Mouse (Mus musculus): ENCODE measurements around the gene 4930435E12Rik. TPM values are rescaled to one million over a fixed set of nuclear protein-coding genes. Genes with fewer than 3 reads are reported as not detected.
A peak's percentile ranks its signal among the peaks of the same experiment; 100 is the strongest.

Gene 4930435E12Rik
- polyA plus RNA-seq, 1 experiment from 2014 or later, result not detected

DNA sequence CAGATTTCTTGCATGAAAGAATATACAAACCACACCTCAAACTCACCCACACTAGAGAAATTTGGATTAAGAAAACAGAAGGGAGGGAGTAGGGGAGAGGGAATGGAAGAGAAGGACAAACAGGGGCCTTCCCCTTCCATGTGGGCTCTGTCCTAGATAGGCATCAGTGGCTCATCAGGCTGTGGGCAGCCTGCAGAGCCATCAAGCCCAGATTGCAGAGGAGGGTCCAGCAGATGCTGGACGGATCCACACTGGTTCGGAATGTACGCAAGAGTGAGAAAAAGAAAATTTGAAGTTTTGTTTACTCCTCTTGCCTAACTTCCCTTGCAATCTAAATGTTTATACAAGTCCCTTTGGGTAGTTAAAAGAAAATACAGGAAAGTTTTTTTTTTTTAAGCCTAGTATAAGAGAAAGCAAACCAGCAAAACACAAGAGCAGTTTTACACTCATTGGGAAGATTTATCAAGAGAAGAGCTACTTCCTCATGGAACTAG, 29.5 kb downstream of the 4930435E12Rik start:
- WGBS, result 67% methylated on average over 3 of the region's 3 CpGs
- Histone ChIP-seq H3K9ac (ENCODE audit: low read depth, low read length) (no peak overlapping the region), H3K4me1 (ENCODE audit: control insufficient read depth, insufficient read depth, low read length) (no peaks in the 10 kb centered on the region), H3K36me3 (ENCODE audit: control insufficient read depth, insufficient read depth, low read length) (no peaks in the 10 kb centered on the region), H3K27ac (ENCODE audit: low read length) (no peak overlapping the region), H3K4me2 (ENCODE audit: low read depth, low read length) (no peak overlapping the region), H3K4me3 (ENCODE audit: low read length) (no peak overlapping the region), H3K9me3 (ENCODE audit: control insufficient read depth, low read length) (no peaks in the 10 kb centered on the region), H3K27me3 (replicated peaks; ENCODE audit: control insufficient read depth, insufficient read depth, low read length) (no peaks in the 10 kb centered on the region)
- ATAC-seq, result no peak

- no peak overlapping the region; the same call in 1 of the 2 replicates for H3K4me2 ChIP-seq (ENCODE audit: low read depth, low read length)
- no peak overlapping the region for H3K27ac ChIP-seq (ENCODE audit: low read length)
- no peaks in the 10 kb centered on the region for H3K4me1 ChIP-seq (ENCODE audit: control insufficient read depth, insufficient read depth, low read length)
- H3K9me3 ChIP-seq (ENCODE audit: control insufficient read depth, low read length), result no peaks in the 10 kb centered on the region
- no peaks in the 10 kb centered on the region for H3K27me3 ChIP-seq (replicated peaks; ENCODE audit: control insufficient read depth, insufficient read depth, low read length)
- 50% methylated on average over 6 of the region's 6 CpGs for WGBS
- no peak for ATAC-seq
- H3K4me3 ChIP-seq (ENCODE audit: low read length), result no peak overlapping the region
- no peak overlapping the region for H3K9ac ChIP-seq (ENCODE audit: low read depth, low read length)
- no peaks in the 10 kb centered on the region for H3K36me3 ChIP-seq (ENCODE audit: control insufficient read depth, insufficient read depth, low read length)
Measured at GRCm38 (mm10) chr16:38793120-38793519, 35.4 kb downstream of the 4930435E12Rik start.

DNA sequence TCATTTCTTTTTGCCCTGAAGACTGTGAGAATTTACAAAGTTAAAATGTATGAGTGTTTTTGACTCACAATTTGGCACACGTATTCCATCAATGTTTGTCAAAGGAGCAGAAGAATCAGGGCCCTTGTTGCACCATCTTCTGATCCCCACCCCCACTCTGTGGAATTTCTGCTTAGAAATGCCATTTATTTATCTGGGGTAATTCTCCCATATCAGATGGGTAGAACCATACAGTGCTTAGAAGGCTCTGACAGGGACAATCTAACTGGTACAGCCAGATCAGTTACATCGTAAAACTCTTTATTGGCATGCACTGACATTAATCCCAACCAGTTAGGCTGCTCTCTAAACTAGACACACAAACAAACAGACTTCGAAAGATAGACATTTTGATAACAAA, 38.6 kb downstream of the 4930435E12Rik start:
- H3K27ac ChIP-seq (ENCODE audit: low read length), result no peak overlapping the region
- H3K9ac ChIP-seq (ENCODE audit: low read depth, low read length), result no peak overlapping the region
- H3K27me3 ChIP-seq (replicated peaks; ENCODE audit: control insufficient read depth, insufficient read depth, low read length), result no peaks in the 10 kb centered on the region
- no peaks in the 10 kb centered on the region for H3K36me3 ChIP-seq (ENCODE audit: control insufficient read depth, insufficient read depth, low read length)
- peak; percentile 67 for ATAC-seq
- 54% methylated on average over 3 of the region's 3 CpGs for WGBS
- no peak overlapping the region for H3K4me2 ChIP-seq (ENCODE audit: low read depth, low read length)
- no peaks in the 10 kb centered on the region for H3K9me3 ChIP-seq (ENCODE audit: control insufficient read depth, low read length)
- H3K4me1 ChIP-seq (ENCODE audit: control insufficient read depth, insufficient read depth, low read length), result no peaks in the 10 kb centered on the region
- no peak overlapping the region for H3K4me3 ChIP-seq (ENCODE audit: low read length)

DNA sequence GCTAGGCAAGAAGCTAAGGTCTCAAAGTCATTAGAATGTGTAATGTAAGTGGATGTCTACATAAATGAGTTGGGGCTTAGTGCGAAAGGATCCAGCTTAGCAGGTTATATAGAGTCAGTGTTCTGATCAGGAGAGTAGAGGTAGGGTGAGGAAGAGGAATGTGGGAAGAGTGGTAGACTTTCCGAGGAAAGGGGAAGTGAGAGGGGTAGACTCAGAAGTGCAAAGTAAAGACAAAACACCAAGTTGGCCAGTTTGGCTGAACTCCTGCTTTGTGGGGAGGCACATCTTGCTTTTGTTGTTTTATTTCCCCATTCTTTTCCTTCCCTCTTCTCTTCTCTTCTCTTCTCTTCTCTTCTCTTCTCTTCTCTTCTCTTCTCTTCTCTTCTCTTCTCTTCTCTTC, 39.5 kb downstream of the 4930435E12Rik start:
- Histone ChIP-seq H3K36me3 (ENCODE audit: control insufficient read depth, insufficient read depth, low read length) (no peaks in the 10 kb centered on the region), H3K4me3 (ENCODE audit: low read length) (no peak overlapping the region), H3K4me1 (ENCODE audit: control insufficient read depth, insufficient read depth, low read length) (no peaks in the 10 kb centered on the region), H3K27me3 (replicated peaks; ENCODE audit: control insufficient read depth, insufficient read depth, low read length) (no peaks in the 10 kb centered on the region), H3K27ac (ENCODE audit: low read length) (no peak overlapping the region), H3K4me2 (ENCODE audit: low read depth, low read length) (no peak overlapping the region), H3K9me3 (ENCODE audit: control insufficient read depth, low read length) (no peaks in the 10 kb centered on the region), H3K9ac (ENCODE audit: low read depth, low read length) (no peak overlapping the region)
- no peak for ATAC-seq
- 97% methylated on average over 2 of the region's 2 CpGs for WGBS

- Histone ChIP-seq H3K9ac (ENCODE audit: low read depth, low read length) (no peak overlapping the region), H3K4me2 (ENCODE audit: low read depth, low read length) (no peak overlapping the region), H3K36me3 (ENCODE audit: control insufficient read depth, insufficient read depth, low read length) (no peaks in the 10 kb centered on the region), H3K27ac (ENCODE audit: low read length) (no peak overlapping the region), H3K4me1 (ENCODE audit: control insufficient read depth, insufficient read depth, low read length) (peaks cover 3% of the 10 kb centered on the region; the same call in 1 of the 2 replicates), H3K4me3 (ENCODE audit: low read length) (no peak overlapping the region), H3K9me3 (ENCODE audit: control insufficient read depth, low read length) (no peaks in the 10 kb centered on the region), H3K27me3 (replicated peaks; ENCODE audit: control insufficient read depth, insufficient read depth, low read length) (no peaks in the 10 kb centered on the region)
- WGBS, result 79% methylated on average over 7 of the region's 7 CpGs
- ATAC-seq, result no peak
Measured at GRCm38 (mm10) chr16:38785301-38785700, 43.2 kb downstream of the 4930435E12Rik start.

DNA sequence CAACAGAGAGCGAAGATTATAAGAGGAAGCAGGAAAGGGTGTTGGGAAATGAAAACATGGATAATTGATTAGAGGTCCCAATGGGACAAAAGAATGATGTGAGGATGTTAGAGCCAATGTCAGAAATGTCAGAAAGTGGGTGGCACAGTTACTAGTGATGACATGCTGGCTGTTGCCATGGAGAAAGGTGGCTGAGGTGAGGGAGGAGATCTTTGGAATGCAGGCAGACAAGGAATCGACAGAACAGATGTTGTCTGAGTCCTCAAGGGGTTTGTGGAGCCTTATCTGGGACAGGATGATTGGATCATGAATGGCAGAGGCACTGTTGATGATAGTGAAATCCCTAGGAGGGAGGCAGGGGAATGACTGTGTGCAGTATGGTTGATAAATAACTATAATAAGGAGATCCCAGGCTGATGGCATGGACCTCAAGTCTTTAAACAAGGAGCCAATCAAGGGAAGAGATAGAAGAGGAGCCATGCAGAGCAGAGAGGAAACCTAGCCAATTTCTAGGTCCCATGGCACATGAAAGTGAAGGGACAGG, 46.0 kb downstream of the 4930435E12Rik start:
- Histone ChIP-seq H3K27me3 (replicated peaks; ENCODE audit: control insufficient read depth, insufficient read depth, low read length) (no peaks in the 10 kb centered on the region), H3K9ac (ENCODE audit: low read depth, low read length) (no peak overlapping the region), H3K9me3 (ENCODE audit: control insufficient read depth, low read length) (no peaks in the 10 kb centered on the region), H3K36me3 (ENCODE audit: control insufficient read depth, insufficient read depth, low read length) (no peaks in the 10 kb centered on the region), H3K4me3 (ENCODE audit: low read length) (no peak overlapping the region), H3K4me1 (ENCODE audit: control insufficient read depth, insufficient read depth, low read length) (peaks cover 6% of the 10 kb centered on the region; the same call in 1 of the 2 replicates), H3K4me2 (ENCODE audit: low read depth, low read length) (no peak overlapping the region), H3K27ac (ENCODE audit: low read length) (no peak overlapping the region)
- WGBS, result 45% methylated on average over 2 of the region's 2 CpGs
- ATAC-seq, result peak; percentile 31

DNA sequence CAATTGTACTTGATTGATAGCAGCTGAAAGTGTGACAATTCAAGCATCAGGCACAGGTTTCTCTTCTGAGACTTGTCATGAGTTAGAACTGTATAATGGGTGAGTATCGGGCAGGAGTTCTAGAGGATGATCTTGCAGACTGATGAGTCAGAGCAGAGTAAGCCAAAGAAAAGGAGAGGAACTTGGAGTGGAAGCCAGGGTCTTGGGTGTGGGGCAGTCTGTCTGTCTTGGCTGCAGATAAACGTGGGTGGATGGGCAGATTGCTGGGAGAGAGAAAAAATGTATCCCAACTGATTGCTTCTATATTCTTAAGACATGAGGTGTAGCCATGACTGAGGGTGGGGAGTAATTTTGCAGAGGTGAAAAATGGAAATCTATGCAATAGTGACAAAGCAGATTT, 46.6 kb downstream of the 4930435E12Rik start:
- 72% methylated on average over 2 of the region's 2 CpGs for WGBS

GRCm38 (mm10) chr16:38780960-38781572, 47.5 kb downstream of the 4930435E12Rik start:
- no peak overlapping the region for H3K9ac ChIP-seq (ENCODE audit: low read depth, low read length)
- H3K4me1 ChIP-seq (ENCODE audit: control insufficient read depth, insufficient read depth, low read length), result peaks cover 6% of the 10 kb centered on the region; the same call in 1 of the 2 replicates
- peak; percentile 77 for ATAC-seq
- no peaks in the 10 kb centered on the region for H3K27me3 ChIP-seq (replicated peaks; ENCODE audit: control insufficient read depth, insufficient read depth, low read length)
- H3K4me3 ChIP-seq (ENCODE audit: low read length), result no peak overlapping the region
- no peak overlapping the region for H3K27ac ChIP-seq (ENCODE audit: low read length)
- H3K36me3 ChIP-seq (ENCODE audit: control insufficient read depth, insufficient read depth, low read length), result no peaks in the 10 kb centered on the region
- no peaks in the 10 kb centered on the region for H3K9me3 ChIP-seq (ENCODE audit: control insufficient read depth, low read length)
- 82% methylated on average over 7 of the region's 7 CpGs for WGBS
- H3K4me2 ChIP-seq (ENCODE audit: low read depth, low read length), result no peak overlapping the region

More for the DNA sequence above, 46.6 kb downstream of the 4930435E12Rik start:
- H3K27me3 ChIP-seq (replicated peaks; ENCODE audit: control insufficient read depth, insufficient read depth, low read length), result no peaks in the 10 kb centered on the region
- no peak overlapping the region for H3K4me2 ChIP-seq (ENCODE audit: low read depth, low read length)
- peaks cover 6% of the 10 kb centered on the region; the same call in 1 of the 2 replicates for H3K4me1 ChIP-seq (ENCODE audit: control insufficient read depth, insufficient read depth, low read length)
- H3K27ac ChIP-seq (ENCODE audit: low read length), result no peak overlapping the region
- H3K9ac ChIP-seq (ENCODE audit: low read depth, low read length), result no peak overlapping the region
- H3K4me3 ChIP-seq (ENCODE audit: low read length), result no peak overlapping the region
- no peaks in the 10 kb centered on the region for H3K36me3 ChIP-seq (ENCODE audit: control insufficient read depth, insufficient read depth, low read length)
- H3K9me3 ChIP-seq (ENCODE audit: control insufficient read depth, low read length), result no peaks in the 10 kb centered on the region
- ATAC-seq, result no peak

DNA sequence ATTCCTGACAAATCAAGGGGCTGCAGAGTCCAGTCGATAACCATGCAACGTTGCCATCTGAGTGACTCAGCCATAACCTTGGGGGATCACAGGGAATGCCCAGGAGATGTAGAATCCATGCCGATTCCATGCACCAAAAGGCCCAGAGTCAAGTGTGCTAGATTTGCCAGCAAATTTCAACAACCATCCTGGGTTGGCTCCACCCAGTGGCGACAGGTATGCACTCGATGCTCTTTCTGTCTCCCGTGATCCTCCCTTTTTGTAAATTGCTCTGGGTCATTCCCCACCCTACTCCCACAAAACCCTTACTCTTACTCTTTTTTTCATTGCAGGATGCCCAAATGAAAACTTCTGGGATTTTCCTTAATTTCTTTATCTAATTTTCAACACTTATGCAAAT, 52.2 kb downstream of the 4930435E12Rik start:
- Histone ChIP-seq H3K36me3 (ENCODE audit: control insufficient read depth, insufficient read depth, low read length) (no peaks in the 10 kb centered on the region), H3K27me3 (replicated peaks; ENCODE audit: control insufficient read depth, insufficient read depth, low read length) (no peaks in the 10 kb centered on the region), H3K9me3 (ENCODE audit: control insufficient read depth, low read length) (no peaks in the 10 kb centered on the region), H3K9ac (ENCODE audit: low read depth, low read length) (no peak overlapping the region), H3K27ac (ENCODE audit: low read length) (no peak overlapping the region), H3K4me1 (ENCODE audit: control insufficient read depth, insufficient read depth, low read length) (peaks cover 18% of the 10 kb centered on the region), H3K4me2 (ENCODE audit: low read depth, low read length) (no peak overlapping the region), H3K4me3 (ENCODE audit: low read length) (no peak overlapping the region)
- no peak for ATAC-seq
- 52% methylated on average over 6 of the region's 6 CpGs for WGBS
